Mouse (Mus musculus) forebrain, embryonic 13.5 days (tissue): ENCODE measurements at regions not wholly inside any gene's neighbourhood (a gene's known extent, or its start where the extent isn't known, plus 50 kb on each side); places are given as distances from the start of the nearest gene placed in this dataset.

Experiments used
- ATAC-seq: fragments of 200-750 bp; cut with Nextera tagmentation; 2 replicates; pipeline ENCODE4 v1.8.0; 2017
- H3K27ac ChIP-seq: fragments of 300-500 bp; sonication (generic); 2 replicates; pipeline ENCODE4 v1.5.1; 2015; ENCODE audit warnings: inconsistent platforms, mild to moderate bottlenecking, moderate library complexity
- H3K27me3 ChIP-seq: fragments of 300-500 bp; sonication (generic); 2 replicates; pipeline ENCODE4 v1.6.1; 2015; ENCODE audit warnings: mild to moderate bottlenecking, inconsistent platforms
- H3K36me3 ChIP-seq: fragments of 300-500 bp; sonication (generic); 2 replicates; pipeline ENCODE4 v1.6.1; 2015; ENCODE audit warnings: mild to moderate bottlenecking, inconsistent platforms; ENCODE audit not compliant: poor library complexity, severe bottlenecking
- H3K4me1 ChIP-seq: fragments of 300-500 bp; sonication (generic); 2 replicates; pipeline ENCODE4 v1.6.1; 2015; ENCODE audit warnings: inconsistent platforms
- H3K4me2 ChIP-seq: fragments of 300-500 bp; sonication (generic); 2 replicates; pipeline ENCODE4 v1.6.1; 2015; ENCODE audit warnings: inconsistent platforms, mild to moderate bottlenecking, moderate library complexity
- H3K4me3 ChIP-seq: fragments of 300-500 bp; sonication (generic); 2 replicates; pipeline ENCODE4 v1.5.1; 2015; ENCODE audit warnings: mild to moderate bottlenecking, inconsistent platforms
- H3K9ac ChIP-seq: fragments of 300-500 bp; sonication (generic); 2 replicates; pipeline ENCODE4 v1.6.1; 2015; ENCODE audit warnings: mild to moderate bottlenecking, inconsistent platforms
- H3K9me3 ChIP-seq: fragments of 300-500 bp; sonication (generic); replicated peaks from 2 replicates; pipeline ENCODE4 v1.6.1; 2016; ENCODE audit warnings: inconsistent platforms
- WGBS: fragments of 180-500 bp; shearing (Covaris S2); methylation state at CpG from one replicate; pipeline ENCODE4 v1.1.7; 2015; 5-methylcytosine and 5-hydroxymethylcytosine counted together

- Histone ChIP-seq H3K9me3 (no peaks in the 10 kb centered on the region), H3K4me3 (no peak overlapping the region), H3K27ac (no peak overlapping the region), H3K36me3 (no peaks in the 10 kb centered on the region), H3K27me3 (no peaks in the 10 kb centered on the region), H3K9ac (no peak overlapping the region), H3K4me2 (no peak overlapping the region), H3K4me1 (no peaks in the 10 kb centered on the region)
- WGBS, result 86% methylated on average over 8 of the region's 8 CpGs
- no peak for ATAC-seq
These were observed 122.2 kb upstream of the Marcks start for GRCm38 (mm10) chr10:37260791-37261488.

GRCm38 (mm10) chr10:37259186-37259585 lies 120.5 kb upstream of the Marcks start:
- Histone ChIP-seq H3K9me3 (no peaks in the 10 kb centered on the region), H3K4me2 (no peak overlapping the region), H3K4me1 (no peaks in the 10 kb centered on the region), H3K36me3 (no peaks in the 10 kb centered on the region), H3K9ac (no peak overlapping the region), H3K27ac (no peak overlapping the region), H3K27me3 (no peaks in the 10 kb centered on the region), H3K4me3 (no peak overlapping the region)
- WGBS, result 85% methylated on average over 3 of the region's 3 CpGs
- no peak for ATAC-seq

DNA sequence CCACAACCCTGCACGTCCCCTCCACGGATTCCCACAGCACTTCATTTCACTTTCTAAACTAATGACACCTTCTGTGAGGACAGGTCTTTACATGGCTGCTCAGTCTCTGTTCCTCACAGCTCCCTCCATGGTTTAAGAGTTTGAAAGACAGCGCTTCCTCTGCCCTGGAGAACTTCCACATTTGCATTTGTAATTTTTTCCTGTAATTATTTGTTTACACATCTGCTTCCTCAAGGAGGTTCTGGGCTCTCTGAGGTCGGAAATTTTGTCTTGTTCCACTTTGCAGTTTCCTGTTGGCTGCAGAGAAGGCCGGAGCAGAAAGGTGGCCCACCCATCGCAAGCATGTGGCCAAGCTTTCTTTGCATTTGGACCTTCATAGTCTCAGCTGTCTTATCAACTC lies 118.8 kb upstream of the Marcks start:
- Histone ChIP-seq H3K9me3 (no peaks in the 10 kb centered on the region), H3K4me3 (no peak overlapping the region), H3K4me2 (no peak overlapping the region), H3K27me3 (no peaks in the 10 kb centered on the region), H3K9ac (no peak overlapping the region), H3K27ac (no peak overlapping the region), H3K36me3 (no peaks in the 10 kb centered on the region), H3K4me1 (no peaks in the 10 kb centered on the region)
- no peak for ATAC-seq
- whole genome bisulfite sequencing, result 83% methylated on average over 6 of the region's 6 CpGs

DNA sequence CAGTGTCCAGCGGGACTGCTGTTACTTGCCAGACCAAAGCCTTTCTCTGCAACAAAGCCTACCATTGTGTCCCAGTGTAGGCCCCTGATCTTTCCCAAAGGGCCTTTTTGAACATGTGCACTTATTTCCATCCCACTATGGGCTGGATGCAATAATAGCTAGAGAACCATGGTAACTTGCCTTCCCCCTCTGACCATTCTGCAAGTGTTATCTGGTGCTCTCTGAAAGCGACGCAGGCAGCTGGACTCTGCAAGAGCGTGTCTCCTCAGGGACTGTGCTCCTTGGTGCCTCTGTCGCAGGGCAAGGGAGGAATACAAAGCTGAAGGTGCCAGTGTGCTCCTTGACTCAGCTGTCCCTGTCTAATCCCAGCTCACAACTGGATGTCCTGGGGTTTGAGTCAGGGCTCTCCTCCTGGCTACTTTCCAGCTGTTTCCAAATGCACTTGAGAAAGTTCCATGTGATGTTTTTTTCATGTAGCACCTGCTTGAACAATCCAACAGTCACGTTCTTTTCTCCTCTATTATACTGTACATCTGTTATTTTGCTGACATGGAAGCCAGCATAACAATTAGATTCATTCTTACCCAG lies 112.3 kb upstream of the Marcks start:
- H3K27ac ChIP-seq, result peak overlapping the region; percentile 59

GRCm38 (mm10) chr10:37250157-37250556 lies 111.4 kb upstream of the Marcks start:
- Histone ChIP-seq H3K9me3 (no peaks in the 10 kb centered on the region), H3K4me1 (peaks cover 12% of the 10 kb centered on the region), H3K27me3 (no peaks in the 10 kb centered on the region), H3K36me3 (no peaks in the 10 kb centered on the region), H3K4me3 (no peak overlapping the region), H3K4me2 (no peak overlapping the region), H3K27ac (no peak overlapping the region), H3K9ac (no peak overlapping the region)
- no peak for ATAC-seq
- WGBS, result 67% methylated on average over 2 of the region's 2 CpGs

More for the DNA sequence above, 112.3 kb upstream of the Marcks start:
- Histone ChIP-seq H3K36me3 (no peaks in the 10 kb centered on the region), H3K4me1 (peaks cover 12% of the 10 kb centered on the region), H3K4me3 (no peak overlapping the region), H3K9ac (no peak overlapping the region), H3K27me3 (no peaks in the 10 kb centered on the region), H3K9me3 (no peaks in the 10 kb centered on the region), H3K4me2 (no peak overlapping the region)
- peak; percentile 73 for ATAC-seq
- WGBS, result 25% methylated on average over 6 of the region's 6 CpGs

GRCm38 (mm10) chr10:37249511-37249910 lies 110.8 kb upstream of the Marcks start:
- H3K4me1 ChIP-seq, result peaks cover 12% of the 10 kb centered on the region
- H3K36me3 ChIP-seq, result no peaks in the 10 kb centered on the region
- H3K27me3 ChIP-seq, result no peaks in the 10 kb centered on the region
- no peak for ATAC-seq
- H3K27ac ChIP-seq, result no peak overlapping the region
- WGBS, result 90% methylated on average over 4 of the region's 4 CpGs
- H3K4me3 ChIP-seq, result no peak overlapping the region
- H3K9ac ChIP-seq, result no peak overlapping the region
- H3K4me2 ChIP-seq, result no peak overlapping the region
- H3K9me3 ChIP-seq, result no peaks in the 10 kb centered on the region

DNA sequence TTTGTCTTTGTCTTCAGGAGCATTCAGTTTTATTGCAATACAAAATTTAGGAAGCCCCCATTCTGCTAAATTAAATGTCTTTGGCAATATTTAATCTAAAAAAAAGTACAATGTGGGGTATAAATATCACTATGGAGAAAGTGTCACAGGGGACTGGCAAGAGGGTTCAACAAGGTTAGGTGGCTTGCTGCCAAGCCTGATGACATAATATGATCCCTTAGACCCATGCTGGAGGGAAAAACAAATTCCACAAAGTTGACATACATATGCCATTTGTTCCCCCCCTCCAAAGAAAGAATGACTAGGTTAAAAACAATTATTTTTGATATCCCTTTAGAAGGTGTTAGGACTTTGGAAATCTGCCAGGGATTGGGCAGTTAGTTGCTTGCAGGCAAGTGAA lies 108.4 kb upstream of the Marcks start:
- Histone ChIP-seq H3K27me3 (no peaks in the 10 kb centered on the region), H3K4me2 (no peak overlapping the region), H3K9ac (no peak overlapping the region), H3K4me1 (peaks cover 12% of the 10 kb centered on the region), H3K9me3 (no peaks in the 10 kb centered on the region), H3K36me3 (no peaks in the 10 kb centered on the region), H3K4me3 (no peak overlapping the region), H3K27ac (no peak overlapping the region)
- no peak for ATAC-seq

DNA sequence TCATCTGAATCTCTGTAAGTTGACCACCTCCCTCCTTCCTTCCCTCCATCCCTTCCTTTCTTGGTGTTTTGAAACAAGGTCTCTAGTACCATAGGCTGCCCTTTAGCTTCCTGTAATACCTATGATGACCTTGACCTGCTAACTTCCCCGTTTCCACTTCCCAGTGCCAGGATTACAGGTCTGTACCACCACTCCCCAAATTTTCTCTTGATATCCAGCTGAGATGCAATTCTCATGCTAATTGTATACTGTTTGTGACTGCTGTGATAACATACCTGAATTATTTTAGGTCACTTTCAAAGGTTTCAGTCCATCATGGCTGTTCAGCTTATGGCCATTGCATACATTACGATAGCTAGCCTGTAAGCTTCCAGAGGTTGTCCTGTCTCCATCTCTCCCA lies 104.4 kb upstream of the Marcks start:
- H3K36me3 ChIP-seq, result no peaks in the 10 kb centered on the region
- no peaks in the 10 kb centered on the region for H3K9me3 ChIP-seq
- ATAC-seq, result no peak
- no peak overlapping the region for H3K4me3 ChIP-seq
- H3K9ac ChIP-seq, result no peak overlapping the region
- H3K4me2 ChIP-seq, result no peak overlapping the region
- H3K27me3 ChIP-seq, result no peaks in the 10 kb centered on the region
- 90% methylated on average over 2 of the region's 2 CpGs for WGBS
- no peaks in the 10 kb centered on the region for H3K4me1 ChIP-seq
- no peak overlapping the region for H3K27ac ChIP-seq

GRCm38 (mm10) chr10:37241821-37242263 lies 103.1 kb upstream of the Marcks start:
- H3K4me3 ChIP-seq, result no peak overlapping the region
- H3K9me3 ChIP-seq, result no peaks in the 10 kb centered on the region
- H3K4me2 ChIP-seq, result no peak overlapping the region
- H3K4me1 ChIP-seq, result no peaks in the 10 kb centered on the region
- no peak overlapping the region for H3K27ac ChIP-seq
- no peak for ATAC-seq
- 63% methylated on average over 4 of the region's 4 CpGs for WGBS
- no peaks in the 10 kb centered on the region for H3K36me3 ChIP-seq
- H3K9ac ChIP-seq, result no peak overlapping the region
- H3K27me3 ChIP-seq, result no peaks in the 10 kb centered on the region

GRCm38 (mm10) chr10:37240634-37241033 lies 101.9 kb upstream of the Marcks start:
- Histone ChIP-seq H3K4me2 (no peak overlapping the region), H3K27me3 (no peaks in the 10 kb centered on the region), H3K9me3 (no peaks in the 10 kb centered on the region), H3K36me3 (no peaks in the 10 kb centered on the region), H3K4me3 (no peak overlapping the region), H3K4me1 (no peaks in the 10 kb centered on the region), H3K9ac (no peak overlapping the region), H3K27ac (no peak overlapping the region)
- no peak for ATAC-seq
- 72% methylated on average over 4 of the region's 4 CpGs for WGBS

DNA sequence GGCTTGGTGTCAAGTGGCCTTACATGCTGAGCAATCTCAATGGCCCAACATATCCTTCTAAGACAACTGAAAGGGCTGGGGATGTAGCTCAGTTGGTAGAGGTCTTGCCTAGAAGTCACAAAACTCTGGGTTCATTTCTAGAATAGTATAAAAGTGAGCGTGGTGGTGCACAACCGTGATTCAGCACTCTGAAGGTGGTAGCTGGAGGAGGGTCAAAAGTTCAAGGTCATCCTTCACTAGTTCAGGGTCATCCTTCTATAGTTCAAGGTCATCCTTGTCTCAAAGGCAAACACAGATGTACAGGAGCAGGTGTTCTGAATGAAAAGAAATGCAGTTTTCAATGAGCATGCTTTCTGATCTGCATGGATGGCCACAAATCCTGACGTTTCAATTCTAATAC lies 101.5 kb upstream of the Marcks start:
- no peaks in the 10 kb centered on the region for H3K4me1 ChIP-seq
- H3K9ac ChIP-seq, result no peak overlapping the region
- no peaks in the 10 kb centered on the region for H3K9me3 ChIP-seq
- no peaks in the 10 kb centered on the region for H3K36me3 ChIP-seq
- no peak overlapping the region for H3K4me3 ChIP-seq
- no peak overlapping the region for H3K4me2 ChIP-seq
- WGBS, result 86% methylated on average over 3 of the region's 3 CpGs
- no peak overlapping the region for H3K27ac ChIP-seq
- no peak for ATAC-seq
- H3K27me3 ChIP-seq, result no peaks in the 10 kb centered on the region

DNA sequence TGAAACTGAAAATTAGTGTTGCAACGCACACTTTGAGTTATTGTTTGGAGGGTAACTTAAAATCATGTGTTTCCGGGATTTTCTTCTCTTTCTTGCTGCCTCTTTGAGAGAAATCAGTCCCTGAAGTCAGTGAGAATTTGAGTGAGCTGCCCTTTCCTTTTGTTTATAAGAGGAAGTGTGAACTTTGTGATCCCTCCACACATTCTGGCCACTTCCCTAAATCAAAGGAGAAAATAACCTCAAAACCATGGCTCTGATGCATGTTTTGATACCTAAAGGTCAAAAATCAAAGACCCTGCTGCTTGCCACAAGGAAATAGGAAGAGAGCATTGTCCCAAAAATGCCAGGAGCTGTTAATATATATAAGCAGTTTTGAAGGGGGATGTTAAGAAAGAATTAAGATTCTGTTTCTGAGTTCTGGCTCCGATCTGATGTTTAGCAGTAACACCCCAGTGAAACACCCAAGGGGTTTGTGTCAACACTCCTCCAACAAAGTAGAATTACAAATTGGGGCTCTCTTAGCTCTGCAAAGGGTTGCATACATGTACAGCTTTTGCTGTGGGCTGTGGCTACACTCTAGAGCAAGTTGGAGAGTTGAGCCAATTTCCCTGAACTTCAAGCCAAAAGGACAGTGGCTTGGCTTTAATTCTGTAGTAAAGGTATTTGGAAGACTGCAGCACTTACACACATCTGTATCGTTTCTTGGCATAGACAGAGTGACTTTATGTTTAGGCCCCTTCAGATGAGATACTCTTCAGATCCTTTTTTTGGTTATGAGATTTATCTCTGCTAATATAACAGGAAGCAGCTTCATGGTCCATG lies 97.5 kb upstream of the Marcks start:
- 88% methylated on average over 4 of the region's 4 CpGs for WGBS
- no peak overlapping the region for H3K27ac ChIP-seq
- ATAC-seq, result no peak

More for the DNA sequence above, 97.5 kb upstream of the Marcks start:
- Histone ChIP-seq H3K4me2 (no peak overlapping the region), H3K9me3 (no peaks in the 10 kb centered on the region), H3K4me1 (peaks cover 6% of the 10 kb centered on the region), H3K9ac (no peak overlapping the region), H3K27me3 (no peaks in the 10 kb centered on the region), H3K36me3 (no peaks in the 10 kb centered on the region), H3K4me3 (no peak overlapping the region)
